Mouse (Mus musculus) skeletal muscle tissue, adult 2 months (tissue): Measurements from ENCODE around the gene Stk32c.
A peak's percentile ranks its signal among the peaks of the same experiment; 100 is the strongest.

Source experiments
- DNase-seq: peaks from one replicate; pipeline ENCODE4 v3.0.0-alpha.2; 2012; ENCODE audit warnings: low read depth, low spot score

Stk32c gene

GRCm38 (mm10) chr7:139095282-139095681 lies 117.8 kb downstream of the Stk32c start:
- no peak for DNase-seq

- no peak for DNase-seq
Observed at GRCm38 (mm10) chr7:139094761-139095160, 118.3 kb downstream of the Stk32c start.

GRCm38 (mm10) chr7:139093781-139094180 lies 119.3 kb downstream of the Stk32c start:
- DNase-seq: no peak

- no peak for DNase-seq
Observed at GRCm38 (mm10) chr7:139093124-139093523, 120.0 kb downstream of the Stk32c start.

GRCm38 (mm10) chr7:139092676-139093075 lies 120.4 kb downstream of the Stk32c start:
- no peak for DNase-seq

GRCm38 (mm10) chr7:139091681-139092080 lies 121.4 kb downstream of the Stk32c start:
- no peak for DNase-seq

- no peak for DNase-seq
Observed at GRCm38 (mm10) chr7:139089892-139090874, 122.9 kb downstream of the Stk32c start.

GRCm38 (mm10) chr7:139087801-139088200 lies 125.3 kb downstream of the Stk32c start:
- DNase-seq: no peak

- no peak for DNase-seq
Observed at GRCm38 (mm10) chr7:139086195-139087158, 126.6 kb downstream of the Stk32c start.

GRCm38 (mm10) chr7:139085629-139086194 lies 127.4 kb downstream of the Stk32c start, which contains the start of gene Dpysl4:
Dpysl4 (plus strand) TSS chr7:139086001.
- DNase-seq: no peak

- DNase-seq: no peak
Observed at GRCm38 (mm10) chr7:139084316-139084715, 128.8 kb downstream of the Stk32c start.

GRCm38 (mm10) chr7:139082281-139082680 lies 130.8 kb downstream of the Stk32c start:
- DNase-seq: no peak

- DNase-seq: no peak
Observed at GRCm38 (mm10) chr7:139081158-139081557, 131.9 kb downstream of the Stk32c start.

GRCm38 (mm10) chr7:139080714-139081113 lies 132.4 kb downstream of the Stk32c start:
- no peak for DNase-seq

- DNase-seq: no peak
Observed at GRCm38 (mm10) chr7:139079141-139079540, 134.0 kb downstream of the Stk32c start.

GRCm38 (mm10) chr7:139078181-139078580 lies 134.9 kb downstream of the Stk32c start:
- no peak for DNase-seq

GRCm38 (mm10) chr7:139077283-139077682 lies 135.8 kb downstream of the Stk32c start:
- no peak for DNase-seq

- no peak for DNase-seq
Observed at GRCm38 (mm10) chr7:139075054-139075794, 137.9 kb downstream of the Stk32c start.

GRCm38 (mm10) chr7:139074189-139074588 lies 138.9 kb downstream of the Stk32c start:
- no peak for DNase-seq

GRCm38 (mm10) chr7:139068182-139068623 lies 144.9 kb downstream of the Stk32c start:
- DNase-seq: peak; percentile 20

- DNase-seq: no peak
Observed at GRCm38 (mm10) chr7:139063406-139063805, 149.7 kb downstream of the Stk32c start.
